In the genomic region with DNA sequence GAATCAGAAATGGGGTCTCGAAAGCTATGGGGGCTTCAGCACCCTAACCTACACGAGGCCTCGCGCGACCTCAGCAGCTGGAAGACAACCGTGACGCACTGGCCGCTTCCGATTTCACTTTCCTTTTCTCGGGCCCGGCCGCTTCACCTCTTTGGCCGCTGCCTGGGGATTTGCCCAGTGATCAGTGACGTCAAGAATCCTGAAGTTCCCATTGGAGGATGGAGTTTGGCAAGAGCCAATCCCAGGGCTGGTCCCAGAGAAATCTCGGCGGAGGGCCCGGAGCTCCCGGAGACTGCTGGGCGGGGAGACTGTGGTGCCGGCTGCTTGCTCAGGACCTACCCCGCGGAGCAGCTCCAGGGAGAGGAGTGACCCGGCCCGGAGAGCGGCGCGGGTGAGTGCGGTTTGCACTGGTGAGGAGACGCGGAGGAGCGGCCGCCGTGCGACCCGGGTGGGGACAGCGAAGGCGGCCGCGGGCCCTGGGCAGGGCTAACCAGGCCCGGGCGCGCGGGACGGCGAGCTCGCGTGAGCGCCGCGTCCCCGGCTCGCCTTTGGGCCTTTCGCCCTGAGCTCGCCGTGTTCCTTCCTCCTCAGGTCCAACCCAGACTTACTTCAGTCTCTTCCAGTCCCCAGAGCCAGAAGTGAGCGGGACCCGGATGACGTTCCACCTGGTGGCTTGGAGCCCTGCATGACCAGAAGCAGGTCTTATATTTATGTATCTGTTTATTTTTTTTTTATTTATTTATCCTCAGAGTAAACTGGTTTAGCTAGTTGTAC, we compare ENCODE assay signal across 8 mouse cellular contexts. TPM values are rescaled to one million over a fixed set of nuclear protein-coding genes. Genes with fewer than 3 reads are reported as not detected.
DNase-seq lines count a peak whose midpoint lies in the region; ATAC-seq lines count a peak whose summit lies in the region.

Gene Trim26, plus strand, starts transcription at position 261 of the 774 bp plus-strand sequence.

- ATAC-seq in hindbrain, embryonic 15.5 days (ENCODE audit: low FRiP score, low read depth), result peak; percentile 99

- peak within 1 kb of the TSS; percentile 74 for H3K4me2 ChIP-seq in hindbrain, embryonic 15.5 days

- no peaks in the 10 kb centered on the region for H3K9me3 ChIP-seq in hindbrain, embryonic 15.5 days

- WGBS in hindbrain, embryonic 15.5 days, result under 1% methylated on average over 40 of the region's 58 CpGs

- peak within 1 kb of the TSS; percentile 96 for H3K27ac ChIP-seq in hindbrain, embryonic 15.5 days (replicated peaks)

- H3K36me3 ChIP-seq in hindbrain, embryonic 15.5 days, result no peaks in the 10 kb centered on the region

- H3K4me1 ChIP-seq in hindbrain, embryonic 15.5 days (replicated peaks), result peaks cover 27% of the 10 kb centered on the region

- DNase-seq in T-cell, adult 2 months (ENCODE audit: low spot score), result peak; percentile 97
- peak; percentile 96 to 99 for DNase-seq in cerebellum, postnatal 36 days
- peak; percentile 96 to 98 for DNase-seq in frontal cortex, postnatal 36 days (ENCODE audit: low spot score in 2 of 2)
- DNase-seq in left cerebral cortex, adult 11 months (ENCODE audit: low spot score), result peak; percentile 94
- DNase-seq in lung, postnatal 4 days, result peak; percentile 97 to 100
- peak; percentile 96 for DNase-seq in retina, postnatal 7 days (ENCODE audit: low read depth, low spot score)
- peak; percentile 93 for DNase-seq in urinary bladder, adult 2 months (ENCODE audit: low spot score)

- H3K4me3 ChIP-seq in hindbrain, embryonic 15.5 days, result peak within 1 kb of the TSS; percentile 92

- no peaks in the 10 kb centered on the region for H3K27me3 ChIP-seq in hindbrain, embryonic 15.5 days

- H3K9ac ChIP-seq in hindbrain, embryonic 15.5 days, result peak within 1 kb of the TSS; percentile 89

RNA-seq across cellular contexts. Expression of gene Trim26, which starts in this region (rescaled TPM):
- 49.9 and 50.8 TPM in 2 replicates for polyA plus RNA-seq in hindbrain, embryonic 15.5 days (2015; fragmentation: Nextera tagmentation; extraction: Ambion mirVana)
- 39.4 and 47.1 TPM in 2 replicates for polyA plus RNA-seq in urinary bladder, adult 2 months (2012; rRNA removed)

Comparison
In these comparisons a context has a peak if more than half of its experiments do, and no peak if none do; other contexts are left out.
1. Peak in every context shown above with its lines: DNase-seq, ATAC-seq, H3K4me3 ChIP-seq and H3K27ac ChIP-seq.